Mouse (Mus musculus): ENCODE results near the gene Micu1. TPM values are rescaled to one million over a fixed set of nuclear protein-coding genes. Genes with fewer than 3 reads are reported as not detected.

Gene Micu1
- total RNA-seq, 1 experiment: 23.6 TPM

GRCm38 (mm10) chr10:59895460-59896186 lies 193.3 kb downstream of the Micu1 start:
- Histone ChIP-seq H3K9ac (ENCODE audit: insufficient read depth, low read depth, low read length, poor library complexity, severe bottlenecking) (no peak overlapping the region), H3K36me3 (ENCODE audit: control insufficient read depth, insufficient read depth, low read length, poor library complexity, severe bottlenecking) (peaks cover 46% of the 10 kb centered on the region), H3K27ac (ENCODE audit: insufficient read depth, low read depth, low read length, poor library complexity, severe bottlenecking) (no peak overlapping the region), H3K9me3 (ENCODE audit: control insufficient read depth, insufficient read depth, low read depth, low read length) (no peaks in the 10 kb centered on the region), H3K4me3 (ENCODE audit: insufficient read depth in 1 of 2, low read depth in 1 of 2, low read length in 2 of 2, poor library complexity in 1 of 2, severe bottlenecking in 1 of 2) (no peak overlapping the region), H3K4me1 (ENCODE audit: control insufficient read depth in 2 of 2, insufficient read depth in 2 of 2, low read length in 2 of 2, poor library complexity in 1 of 2) (peaks cover 3 to 39% of the 10 kb centered on the region in 2 experiments; a peak in 2 of 4 replicates)
- no peak for TF ChIP-seq ZC3H11A (IDR thresholded peaks at IDR 0.05; ENCODE audit: borderline replicate concordance, low read depth, low read length)
- TF ChIP-seq ZNF384 (IDR thresholded peaks at IDR 0.05; ENCODE audit: low read depth, low read length): no peak
- no peak for TF ChIP-seq HCFC1 (IDR thresholded peaks at IDR 0.05; ENCODE audit: borderline replicate concordance, insufficient read depth, low read length)
- TF ChIP-seq CHD2 (IDR thresholded peaks at IDR 0.05; ENCODE audit: low read depth, low read length): no peak
- TF ChIP-seq MAFK (IDR thresholded peaks at IDR 0.05; ENCODE audit: insufficient read depth, low read depth, low read length): no peak
- no peak for DNase-seq (ENCODE audit: low read depth, low spot score)
- in situ Hi-C loops (cut with MboI; ENCODE audit: low sequenced_read_pairs in 2 of 2, unreplicated experiment in 2 of 2): no loop called here

- no peak overlapping the region for H3K9ac ChIP-seq (ENCODE audit: insufficient read depth, low read depth, low read length, poor library complexity, severe bottlenecking)
- H3K27ac ChIP-seq (ENCODE audit: insufficient read depth, low read depth, low read length, poor library complexity, severe bottlenecking): no peak overlapping the region
- H3K9me3 ChIP-seq (ENCODE audit: control insufficient read depth, insufficient read depth, low read depth, low read length): no peaks in the 10 kb centered on the region
- H3K4me3 ChIP-seq (ENCODE audit: insufficient read depth in 1 of 2, low read depth in 1 of 2, low read length in 2 of 2, poor library complexity in 1 of 2, severe bottlenecking in 1 of 2): no peak overlapping the region
- no peak for DNase-seq (ENCODE audit: low read depth, low spot score)
- TF ChIP-seq ZNF384 (IDR thresholded peaks at IDR 0.05; ENCODE audit: low read depth, low read length) (no peak), HCFC1 (IDR thresholded peaks at IDR 0.05; ENCODE audit: borderline replicate concordance, insufficient read depth, low read length) (no peak), CHD2 (IDR thresholded peaks at IDR 0.05; ENCODE audit: low read depth, low read length) (no peak), ZC3H11A (IDR thresholded peaks at IDR 0.05; ENCODE audit: borderline replicate concordance, low read depth, low read length) (no peak), MAFK (IDR thresholded peaks at IDR 0.05; ENCODE audit: insufficient read depth, low read depth, low read length) (no peak)
- peaks cover 46% of the 10 kb centered on the region for H3K36me3 ChIP-seq (ENCODE audit: control insufficient read depth, insufficient read depth, low read length, poor library complexity, severe bottlenecking)
- H3K4me1 ChIP-seq (ENCODE audit: control insufficient read depth in 2 of 2, insufficient read depth in 2 of 2, low read length in 2 of 2, poor library complexity in 1 of 2): peaks cover 3 to 41% of the 10 kb centered on the region in 2 experiments; a peak in 2 of 4 replicates
- in situ Hi-C loops (cut with MboI; ENCODE audit: low sequenced_read_pairs in 2 of 2, unreplicated experiment in 2 of 2): no loop called here
Measured at GRCm38 (mm10) chr10:59896211-59896610, 193.9 kb downstream of the Micu1 start.

GRCm38 (mm10) chr10:59896911-59897331 lies 194.6 kb downstream of the Micu1 start:
- H3K36me3 ChIP-seq (ENCODE audit: control insufficient read depth, insufficient read depth, low read length, poor library complexity, severe bottlenecking): peaks cover 41% of the 10 kb centered on the region
- no peaks in the 10 kb centered on the region for H3K9me3 ChIP-seq (ENCODE audit: control insufficient read depth, insufficient read depth, low read depth, low read length)
- H3K4me3 ChIP-seq (ENCODE audit: insufficient read depth in 1 of 2, low read depth in 1 of 2, low read length in 2 of 2, poor library complexity in 1 of 2, severe bottlenecking in 1 of 2): no peak overlapping the region
- in situ Hi-C loops (cut with MboI; ENCODE audit: low sequenced_read_pairs in 2 of 2, unreplicated experiment in 2 of 2): no loop called here
- H3K4me1 ChIP-seq (ENCODE audit: control insufficient read depth in 2 of 2, insufficient read depth in 2 of 2, low read length in 2 of 2, poor library complexity in 1 of 2): peaks cover 3 to 47% of the 10 kb centered on the region in 2 experiments; a peak in 3 of 4 replicates
- no peak overlapping the region for H3K9ac ChIP-seq (ENCODE audit: insufficient read depth, low read depth, low read length, poor library complexity, severe bottlenecking)
- H3K27ac ChIP-seq (ENCODE audit: insufficient read depth, low read depth, low read length, poor library complexity, severe bottlenecking): no peak overlapping the region
- TF ChIP-seq ZC3H11A (IDR thresholded peaks at IDR 0.05; ENCODE audit: borderline replicate concordance, low read depth, low read length) (no peak), MAFK (IDR thresholded peaks at IDR 0.05; ENCODE audit: insufficient read depth, low read depth, low read length) (no peak), HCFC1 (IDR thresholded peaks at IDR 0.05; ENCODE audit: borderline replicate concordance, insufficient read depth, low read length) (no peak), ZNF384 (IDR thresholded peaks at IDR 0.05; ENCODE audit: low read depth, low read length) (no peak), CHD2 (IDR thresholded peaks at IDR 0.05; ENCODE audit: low read depth, low read length) (no peak)
- DNase-seq (ENCODE audit: low read depth, low spot score): no peak

GRCm38 (mm10) chr10:59897511-59897910 lies 195.2 kb downstream of the Micu1 start:
- Histone ChIP-seq H3K27ac (ENCODE audit: insufficient read depth, low read depth, low read length, poor library complexity, severe bottlenecking) (no peak overlapping the region), H3K4me1 (ENCODE audit: control insufficient read depth in 2 of 2, insufficient read depth in 2 of 2, low read length in 2 of 2, poor library complexity in 1 of 2) (peaks cover 3 to 51% of the 10 kb centered on the region in 2 experiments; a peak in 3 of 4 replicates), H3K4me3 (ENCODE audit: insufficient read depth in 1 of 2, low read depth in 1 of 2, low read length in 2 of 2, poor library complexity in 1 of 2, severe bottlenecking in 1 of 2) (no peak overlapping the region), H3K36me3 (ENCODE audit: control insufficient read depth, insufficient read depth, low read length, poor library complexity, severe bottlenecking) (peaks cover 36% of the 10 kb centered on the region), H3K9me3 (ENCODE audit: control insufficient read depth, insufficient read depth, low read depth, low read length) (no peaks in the 10 kb centered on the region), H3K9ac (ENCODE audit: insufficient read depth, low read depth, low read length, poor library complexity, severe bottlenecking) (no peak overlapping the region)
- DNase-seq (ENCODE audit: low read depth, low spot score): no peak
- TF ChIP-seq MAFK (IDR thresholded peaks at IDR 0.05; ENCODE audit: insufficient read depth, low read depth, low read length) (no peak), ZC3H11A (IDR thresholded peaks at IDR 0.05; ENCODE audit: borderline replicate concordance, low read depth, low read length) (no peak), CHD2 (IDR thresholded peaks at IDR 0.05; ENCODE audit: low read depth, low read length) (no peak), HCFC1 (IDR thresholded peaks at IDR 0.05; ENCODE audit: borderline replicate concordance, insufficient read depth, low read length) (no peak), ZNF384 (IDR thresholded peaks at IDR 0.05; ENCODE audit: low read depth, low read length) (no peak)
- in situ Hi-C loops (cut with MboI; ENCODE audit: low sequenced_read_pairs in 2 of 2, unreplicated experiment in 2 of 2): no loop called here
